Mouse (Mus musculus): ENCODE data around the gene Dohh. TPM values are rescaled to one million over a fixed set of nuclear protein-coding genes. Genes with fewer than 3 reads are reported as not detected.

The Dohh gene
- total RNA-seq, 2 experiments from 2014 or later = 82.4 to 88.6 TPM

- no peak for DNase-seq (ENCODE audit: low spot score in 2 of 2)
- intact Hi-C loops (cut with DNase I) = loop anchor here (2.0 kb wide), 1 partner anchor 14 kb away; no protein-coding TSS in a partner anchor
Measured at GRCm38 (mm10) chr10:81412586-81413309, 28.5 kb downstream of the Dohh start.

GRCm38 (mm10) chr10:81413310-81414261 lies 29.4 kb downstream of the Dohh start:
- DNase-seq (ENCODE audit: low spot score in 2 of 2) = peak; percentile 81 to 91
- intact Hi-C loops (cut with DNase I) = loop anchor here (2.0 kb wide), 1 partner anchor 13 kb away; no protein-coding TSS in a partner anchor

- no peak for DNase-seq (ENCODE audit: low spot score in 2 of 2)
- intact Hi-C loops (cut with DNase I) = no loop called here
Measured at GRCm38 (mm10) chr10:81414682-81415081, 30.5 kb downstream of the Dohh start.

- no peak for DNase-seq (ENCODE audit: low spot score in 2 of 2)
- intact Hi-C loops (cut with DNase I) = no loop called here
Measured at GRCm38 (mm10) chr10:81415146-81415545, 30.9 kb downstream of the Dohh start.

- intact Hi-C loops (cut with DNase I) = no loop called here
- no peak for DNase-seq (ENCODE audit: low spot score in 2 of 2)
Measured at GRCm38 (mm10) chr10:81415549-81416310, 31.5 kb downstream of the Dohh start.

- peak; percentile 86 to 93 for DNase-seq (ENCODE audit: low spot score in 2 of 2)
- intact Hi-C loops (cut with DNase I) = no loop called here
Measured at GRCm38 (mm10) chr10:81416581-81417226, 32.5 kb downstream of the Dohh start.

- no peak for DNase-seq (ENCODE audit: low spot score in 2 of 2)
- intact Hi-C loops (cut with DNase I) = no loop called here
Measured at GRCm38 (mm10) chr10:81417227-81418215, 33.3 kb downstream of the Dohh start.

GRCm38 (mm10) chr10:81418216-81419070 lies 34.2 kb downstream of the Dohh start:
- DNase-seq (ENCODE audit: low spot score in 2 of 2) = no peak
- intact Hi-C loops (cut with DNase I) = no loop called here

- intact Hi-C loops (cut with DNase I) = no loop called here
- DNase-seq (ENCODE audit: low spot score in 2 of 2) = no peak
Measured at GRCm38 (mm10) chr10:81419111-81419928, 35.1 kb downstream of the Dohh start.

GRCm38 (mm10) chr10:81420191-81420767 lies 36.1 kb downstream of the Dohh start:
- intact Hi-C loops (cut with DNase I) = no loop called here
- DNase-seq (ENCODE audit: low spot score in 2 of 2) = no peak

GRCm38 (mm10) chr10:81421041-81421796 lies 37.0 kb downstream of the Dohh start:
- no peak for DNase-seq (ENCODE audit: low spot score in 2 of 2)
- intact Hi-C loops (cut with DNase I) = no loop called here

GRCm38 (mm10) chr10:81421797-81422100 lies 37.5 kb downstream of the Dohh start:
- intact Hi-C loops (cut with DNase I) = no loop called here
- DNase-seq (ENCODE audit: low spot score in 2 of 2) = no peak

- intact Hi-C loops (cut with DNase I) = no loop called here
- DNase-seq (ENCODE audit: low spot score in 2 of 2) = no peak
Measured at GRCm38 (mm10) chr10:81422191-81422590, 38.0 kb downstream of the Dohh start.

GRCm38 (mm10) chr10:81422661-81423217 lies 38.5 kb downstream of the Dohh start:
- intact Hi-C loops (cut with DNase I) = no loop called here
- DNase-seq (ENCODE audit: low spot score in 2 of 2) = no peak

All from left cerebral cortex, postnatal 14 days (tissue).